Mouse (Mus musculus) urinary bladder, postnatal 4 days (tissue): ENCODE results near the gene Knop1.

ENCODE experiments used
- DNase-seq, 2 experiments: peaks; one replicate each; pipeline ENCODE4 v3.0.0; 2021 to 2022; ENCODE audit warnings: low spot score in 2 of 2

Knop1 gene

GRCm38 (mm10) chr7:118797600-118797999 is 58.5 kb downstream of the Knop1 start:
- no peak for DNase-seq

- DNase-seq = no peak
These were observed 59.2 kb downstream of the Knop1 start for GRCm38 (mm10) chr7:118796838-118797237.

GRCm38 (mm10) chr7:118795779-118796178 is 60.3 kb downstream of the Knop1 start:
- no peak for DNase-seq

- no peak for DNase-seq
These were observed 62.2 kb downstream of the Knop1 start for GRCm38 (mm10) chr7:118793899-118794298.
